Mouse (Mus musculus) heart, postnatal 0 days (tissue): ENCODE results near the gene Atrip. TPM values are rescaled to one million over a fixed set of nuclear protein-coding genes. Genes with fewer than 3 reads are reported as not detected.

ENCODE experiments used
- ATAC-seq: fragments of 200-750 bp; cut with Nextera tagmentation; 2 replicates; pipeline ENCODE4 v1.8.0; 2017; ENCODE audit warnings: low read depth, moderate number of reproducible peaks, moderate library complexity; ENCODE audit not compliant: insufficient read depth
- DNase-seq: peaks from one replicate; pipeline ENCODE4 v3.0.0-alpha.2; 2016; ENCODE audit warnings: low spot score
- H3K27ac ChIP-seq: fragments of 300-500 bp; sonication (generic); 2 replicates; pipeline ENCODE4 v1.5.1; 2014; ENCODE audit warnings: low read depth, mild to moderate bottlenecking
- H3K27me3 ChIP-seq: fragments of 300-500 bp; sonication (generic); 2 replicates; pipeline ENCODE4 v1.6.1; 2014; ENCODE audit warnings: low read length, mixed read lengths; ENCODE audit not compliant: control insufficient read depth, insufficient read depth
- H3K36me3 ChIP-seq: fragments of 300-500 bp; sonication (generic); replicated peaks from 2 replicates; pipeline ENCODE4 v1.6.1; 2014; ENCODE audit warnings: low read length, mixed read lengths; ENCODE audit not compliant: control insufficient read depth, insufficient read depth
- H3K4me1 ChIP-seq: fragments of 300-500 bp; sonication (generic); 2 replicates; pipeline ENCODE4 v1.6.1; 2014; ENCODE audit warnings: antibody characterized with exemption; ENCODE audit not compliant: control insufficient read depth, insufficient read depth
- H3K4me2 ChIP-seq: fragments of 300-500 bp; sonication (generic); 2 replicates; pipeline ENCODE4 v1.6.1; 2014; ENCODE audit warnings: low read depth, mild to moderate bottlenecking, low read length, moderate library complexity
- H3K4me3 ChIP-seq: fragments of 300-500 bp; sonication (generic); 2 replicates; pipeline ENCODE4 v1.5.1; 2014; ENCODE audit warnings: low read depth, low read length
- H3K9ac ChIP-seq: fragments of 300-500 bp; sonication (generic); replicated peaks from 2 replicates; pipeline ENCODE4 v1.6.1; 2014; ENCODE audit warnings: low read depth, low read length, mixed read lengths
- H3K9me3 ChIP-seq: fragments of 300-500 bp; sonication (generic); replicated peaks from 2 replicates; pipeline ENCODE4 v1.6.1; 2016; ENCODE audit warnings: low read length; ENCODE audit not compliant: control insufficient read depth
- CTCF ChIP-seq: IDR thresholded peaks from 2 replicates; pipeline ENCODE4 v1.5.1; 2016; ENCODE audit warnings: antibody characterized with exemption, control low read depth, low read depth
- EP300 ChIP-seq: IDR thresholded peaks from 2 replicates; pipeline ENCODE4 v1.6.1; 2016; ENCODE audit warnings: antibody characterized with exemption, low read depth
- WGBS: fragments of 180-500 bp; shearing (Covaris S2); extraction: QIAGEN DNeasy Blood & Tissue Kit; methylation state at CpG from one replicate; pipeline ENCODE4 v1.1.7; 2014; 5-methylcytosine and 5-hydroxymethylcytosine counted together
- polyA plus RNA-seq: library from polyadenylated mRNA; unstranded; fragments of >200 nt; fragmentation: Nextera tagmentation; extraction: Ambion mirVana; gene quantifications from 2 replicates; pipeline ENCODE4 v1.2.1, GENCODE M21; 2015
- total RNA-seq: library from RNA; depleted of rRNA; stranded (reverse); fragments of >200 nt; gene quantifications from 2 replicates; pipeline ENCODE4 v1.2.3, GENCODE M21; 2014; ENCODE audit warnings: low replicate concordance

The Atrip gene
- total and polyA plus RNA-seq, 2 experiments from 2014 or later: 11.7 to 17.1 TPM

- Histone ChIP-seq H3K36me3 (peaks cover 47% of the 10 kb centered on the region), H3K4me1 (peaks cover 21% of the 10 kb centered on the region), H3K4me2 (no peak overlapping the region), H3K9me3 (no peaks in the 10 kb centered on the region), H3K27me3 (no peaks in the 10 kb centered on the region), H3K27ac (no peak overlapping the region), H3K9ac (no peak overlapping the region), H3K4me3 (no peak overlapping the region)
- no peak for ATAC-seq
- DNase-seq: no peak
- TF ChIP-seq CTCF (no peak), EP300 (no peak)
- 37% methylated on average over 7 of the region's 7 CpGs for WGBS
Measured at GRCm38 (mm10) chr9:109103250-109103649, 29.3 kb upstream of the Atrip start.

- 78% methylated on average over 3 of the region's 3 CpGs for WGBS
- TF ChIP-seq CTCF: no peak
- TF ChIP-seq EP300: no peak
- DNase-seq: no peak
- no peaks in the 10 kb centered on the region for H3K9me3 ChIP-seq
- H3K4me3 ChIP-seq: no peak overlapping the region
- no peak for ATAC-seq
- no peaks in the 10 kb centered on the region for H3K27me3 ChIP-seq
- no peak overlapping the region for H3K27ac ChIP-seq
- no peak overlapping the region; the same call in 1 of the 2 replicates for H3K9ac ChIP-seq
- peaks cover 39% of the 10 kb centered on the region for H3K36me3 ChIP-seq
- H3K4me2 ChIP-seq: no peak overlapping the region
- peaks cover 28% of the 10 kb centered on the region for H3K4me1 ChIP-seq
Measured at GRCm38 (mm10) chr9:109102541-109102940, 28.6 kb upstream of the Atrip start.

GRCm38 (mm10) chr9:109101933-109102445 is 28.1 kb upstream of the Atrip start:
- DNase-seq: no peak
- H3K9ac ChIP-seq: no peak overlapping the region; the same call in 1 of the 2 replicates

GRCm38 (mm10) chr9:109100307-109100928 is 26.5 kb upstream of the Atrip start:
- H3K36me3 ChIP-seq: peaks cover 18% of the 10 kb centered on the region
- TF ChIP-seq CTCF (no peak), EP300 (no peak)
- H3K9me3 ChIP-seq: no peaks in the 10 kb centered on the region
- no peak overlapping the region for H3K9ac ChIP-seq
- 80% methylated on average over 20 of the region's 20 CpGs for WGBS
- H3K4me2 ChIP-seq: no peak overlapping the region
- ATAC-seq (no peak), DNase-seq (no peak)
- H3K4me1 ChIP-seq: peaks cover 45% of the 10 kb centered on the region
- H3K27me3 ChIP-seq: no peaks in the 10 kb centered on the region
- H3K27ac ChIP-seq: no peak overlapping the region
- no peak overlapping the region for H3K4me3 ChIP-seq

More at GRCm38 (mm10) chr9:109101933-109102445, 28.1 kb upstream of the Atrip start:
- WGBS: 92% methylated on average over 5 of the region's 5 CpGs
- no peaks in the 10 kb centered on the region for H3K9me3 ChIP-seq
- no peak overlapping the region for H3K4me3 ChIP-seq
- no peak overlapping the region for H3K4me2 ChIP-seq
- H3K4me1 ChIP-seq: peaks cover 33% of the 10 kb centered on the region
- H3K27me3 ChIP-seq: no peaks in the 10 kb centered on the region
- peaks cover 34% of the 10 kb centered on the region for H3K36me3 ChIP-seq
- ATAC-seq: no peak
- TF ChIP-seq EP300: no peak
- no peak for TF ChIP-seq CTCF
- H3K27ac ChIP-seq: no peak overlapping the region

GRCm38 (mm10) chr9:109098969-109099368 is 25.0 kb upstream of the Atrip start:
- H3K27ac ChIP-seq: peak overlapping the region; percentile 88
- H3K4me3 ChIP-seq: peak overlapping the region; percentile 14; the same call in 1 of the 2 replicates
- peaks cover 46% of the 10 kb centered on the region for H3K4me1 ChIP-seq
- H3K9ac ChIP-seq: no peak overlapping the region; the same call in 1 of the 2 replicates
- TF ChIP-seq EP300 (0 out of 2 replicates have a peak, but pooled peaks have one; percentile 22), CTCF (no peak)
- no peaks in the 10 kb centered on the region for H3K27me3 ChIP-seq
- H3K36me3 ChIP-seq: peaks cover 10% of the 10 kb centered on the region; the same call in 1 of the 2 replicates
- peak; percentile 68 for ATAC-seq
- 13% methylated on average over 6 of the region's 6 CpGs for WGBS
- H3K9me3 ChIP-seq: no peaks in the 10 kb centered on the region
- peak overlapping the region; percentile 94 for H3K4me2 ChIP-seq
- peak; percentile 79 for DNase-seq
